Mouse (Mus musculus): ENCODE results near the gene Gucd1.

- TF ChIP-seq CTCF (IDR thresholded peaks at IDR 0.05; ENCODE audit: borderline replicate concordance, control insufficient read depth, extremely low read depth, insufficient read depth, low read length, poor library complexity): no peak
- no peak for TF ChIP-seq POLR2A (IDR thresholded peaks at IDR 0.05; ENCODE audit: control insufficient read depth, extremely low read depth, insufficient read depth, low read length, poor library complexity)
Observed at GRCm38 (mm10) chr10:75412114-75413103, 105.4 kb downstream of the Gucd1 start.
